Mouse (Mus musculus) regulatory T cell (primary cell): ENCODE measurements at regions not wholly inside any gene's neighbourhood (a gene's known extent, or its start where the extent isn't known, plus 50 kb on each side); places are given as distances from the start of the nearest gene placed in this dataset.

Experiments used
- in situ Hi-C: fragments of 300-600 bp; cut with MboI, MseI; formaldehyde crosslinking; loops from one replicate; pipeline ENCODE4 v1.15.1; 2025; ENCODE audit warnings: high pct_unique_total_duplicates

GRCm38 (mm10) chr15:36858711-36859110, 148.9 kb downstream of the Zfp706 start:
- in situ Hi-C loops, result no loop called here

GRCm38 (mm10) chr15:36857622-36858021, 150.0 kb downstream of the Zfp706 start:
- in situ Hi-C loops, result no loop called here

GRCm38 (mm10) chr15:36855550-36856131, 151.9 kb downstream of the Zfp706 start:
- in situ Hi-C loops, result no loop called here

GRCm38 (mm10) chr15:36854900-36855321, 152.7 kb downstream of the Zfp706 start:
- in situ Hi-C loops, result no loop called here

- in situ Hi-C loops, result no loop called here
Observed at GRCm38 (mm10) chr15:36852229-36852821, 155.2 kb downstream of the Zfp706 start.

- in situ Hi-C loops, result no loop called here
Observed at GRCm38 (mm10) chr15:36848238-36848637, 159.3 kb downstream of the Zfp706 start.

GRCm38 (mm10) chr15:36846806-36847205, 160.8 kb downstream of the Zfp706 start:
- in situ Hi-C loops, result no loop called here
